Mouse (Mus musculus): ENCODE measurements at regions not wholly inside any gene's neighbourhood (a gene's known extent, or its start where the extent isn't known, plus 50 kb on each side); places are given as distances from the start of the nearest gene placed in this dataset.

DNA sequence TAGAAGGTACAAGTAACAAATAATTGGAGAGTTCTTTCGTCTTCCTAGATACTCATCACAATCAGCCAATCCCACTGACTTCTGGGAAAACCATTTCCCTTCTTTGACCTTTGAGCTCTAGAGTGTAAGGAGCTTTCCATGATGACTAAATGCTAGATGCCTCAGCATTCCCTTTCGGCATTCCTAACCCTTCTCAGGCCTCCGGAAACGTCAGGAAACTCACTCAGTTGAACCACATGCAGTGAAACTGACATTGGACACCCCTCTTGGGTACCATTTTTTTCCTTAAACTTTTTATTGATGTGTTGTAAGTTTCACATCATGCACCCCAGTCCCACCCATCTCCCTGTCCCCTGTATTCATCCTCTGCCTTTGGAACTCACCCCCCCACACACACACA is 361.5 kb downstream of the Gm9195 start:
- TF ChIP-seq CTCF (conservative IDR thresholded peaks at IDR 0.05; ENCODE audit: low read length) (no peak), NANOG (IDR thresholded peaks at IDR 0.05; ENCODE audit: borderline replicate concordance, low read length) (no peak), POU5F1 (IDR thresholded peaks at IDR 0.05; ENCODE audit: borderline replicate concordance, low read length) (no peak)

Measured in E14TG2a.4 (cell line).